Mouse (Mus musculus) E14TG2a.4 (cell line): ENCODE measurements at regions not wholly inside any gene's neighbourhood (a gene's known extent, or its start where the extent isn't known, plus 50 kb on each side); places are given as distances from the start of the nearest gene placed in this dataset.

Experiments
- CTCF ChIP-seq: conservative IDR thresholded peaks from 2 replicates; pipeline ENCODE4 v1.5.1; 2014; ENCODE audit warnings: low read length
- NANOG ChIP-seq: IDR thresholded peaks from 2 replicates; pipeline ENCODE4 v1.6.1; 2014; ENCODE audit warnings: borderline replicate concordance, low read length, mixed read lengths
- POU5F1 ChIP-seq: IDR thresholded peaks from 2 replicates; pipeline ENCODE4 v1.6.1; 2014; ENCODE audit warnings: low read length, borderline replicate concordance

DNA sequence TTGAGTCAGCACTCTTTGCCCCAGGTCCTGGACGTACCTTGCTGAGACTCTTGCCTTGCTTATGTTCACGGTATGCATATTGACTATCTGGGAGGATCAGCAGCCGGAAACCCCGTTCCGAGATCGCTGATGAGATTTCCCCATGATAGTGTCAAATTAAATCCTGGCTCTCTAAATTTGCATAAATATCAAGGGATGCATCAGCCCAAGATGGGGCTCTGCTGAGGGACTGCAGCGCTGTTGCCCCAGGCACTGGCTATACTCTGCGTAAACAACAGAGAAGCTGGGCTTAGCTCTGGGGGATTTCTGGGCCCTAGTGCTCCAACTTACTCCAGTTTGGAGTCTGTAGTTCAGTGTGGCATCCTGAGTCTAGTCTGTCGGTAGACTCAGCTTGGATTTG is 641.1 kb upstream of the Sox9 start:
- no peak for TF ChIP-seq CTCF
- TF ChIP-seq NANOG = no peak
- no peak for TF ChIP-seq POU5F1
